Mouse (Mus musculus): ENCODE measurements at regions not wholly inside any gene's neighbourhood (a gene's known extent, or its start where the extent isn't known, plus 50 kb on each side); places are given as distances from the start of the nearest gene placed in this dataset.

- DNase-seq (ENCODE audit: low spot score), result no peak
- Histone ChIP-seq H3K27ac (no peak overlapping the region), H3K9me3 (no peaks in the 10 kb centered on the region), H3K27me3 (ENCODE audit: insufficient read depth, poor library complexity, severe bottlenecking) (no peaks in the 10 kb centered on the region), H3K36me3 (no peaks in the 10 kb centered on the region), H3K4me1 (no peaks in the 10 kb centered on the region), H3K4me3 (no peak overlapping the region)
- WGBS, result 70% methylated on average over 1 of the region's 1 CpGs
Measured at GRCm38 (mm10) chr8:82702044-82702443, 71.9 kb downstream of the Zfp330 start.

GRCm38 (mm10) chr8:82700471-82700870 lies 73.5 kb downstream of the Zfp330 start:
- H3K4me3 ChIP-seq, result no peak overlapping the region
- no peaks in the 10 kb centered on the region for H3K9me3 ChIP-seq
- no peak for DNase-seq (ENCODE audit: low spot score)
- no peaks in the 10 kb centered on the region for H3K27me3 ChIP-seq (ENCODE audit: insufficient read depth, poor library complexity, severe bottlenecking)
- no peaks in the 10 kb centered on the region for H3K4me1 ChIP-seq
- WGBS, result 66% methylated on average over 1 of the region's 1 CpGs
- no peaks in the 10 kb centered on the region for H3K36me3 ChIP-seq
- H3K27ac ChIP-seq, result no peak overlapping the region

- Histone ChIP-seq H3K27ac (no peak overlapping the region), H3K9me3 (no peaks in the 10 kb centered on the region), H3K27me3 (ENCODE audit: insufficient read depth, poor library complexity, severe bottlenecking) (no peaks in the 10 kb centered on the region), H3K4me3 (no peak overlapping the region), H3K36me3 (no peaks in the 10 kb centered on the region), H3K4me1 (no peaks in the 10 kb centered on the region)
- DNase-seq (ENCODE audit: low spot score), result no peak
- WGBS, result 59% methylated on average over 2 of the region's 2 CpGs
Measured at GRCm38 (mm10) chr8:82699221-82699620, 74.7 kb downstream of the Zfp330 start.

- Histone ChIP-seq H3K9me3 (no peaks in the 10 kb centered on the region), H3K27me3 (ENCODE audit: insufficient read depth, poor library complexity, severe bottlenecking) (no peaks in the 10 kb centered on the region), H3K36me3 (no peaks in the 10 kb centered on the region), H3K27ac (no peak overlapping the region), H3K4me1 (no peaks in the 10 kb centered on the region), H3K4me3 (no peak overlapping the region)
- WGBS, result 74% methylated on average over 2 of the region's 2 CpGs
- DNase-seq (ENCODE audit: low spot score), result no peak
Measured at GRCm38 (mm10) chr8:82698071-82698470, 75.9 kb downstream of the Zfp330 start.

- no peak overlapping the region for H3K27ac ChIP-seq
- no peak overlapping the region for H3K4me3 ChIP-seq
- WGBS, result 79% methylated on average over 3 of the region's 3 CpGs
- no peaks in the 10 kb centered on the region for H3K4me1 ChIP-seq
- DNase-seq (ENCODE audit: low spot score), result no peak
- no peaks in the 10 kb centered on the region for H3K9me3 ChIP-seq
- H3K36me3 ChIP-seq, result no peaks in the 10 kb centered on the region
- no peaks in the 10 kb centered on the region for H3K27me3 ChIP-seq (ENCODE audit: insufficient read depth, poor library complexity, severe bottlenecking)
Measured at GRCm38 (mm10) chr8:82693086-82693485, 80.9 kb downstream of the Zfp330 start.

GRCm38 (mm10) chr8:82689322-82689721 lies 84.6 kb downstream of the Zfp330 start:
- WGBS, result 48% methylated on average over 3 of the region's 3 CpGs
- Histone ChIP-seq H3K4me1 (no peaks in the 10 kb centered on the region), H3K36me3 (no peaks in the 10 kb centered on the region), H3K27ac (no peak overlapping the region), H3K27me3 (ENCODE audit: insufficient read depth, poor library complexity, severe bottlenecking) (no peaks in the 10 kb centered on the region), H3K9me3 (no peaks in the 10 kb centered on the region), H3K4me3 (no peak overlapping the region)
- DNase-seq (ENCODE audit: low spot score), result peak; percentile 80

- Histone ChIP-seq H3K4me1 (no peaks in the 10 kb centered on the region), H3K9me3 (no peaks in the 10 kb centered on the region), H3K4me3 (no peak overlapping the region), H3K27ac (no peak overlapping the region), H3K36me3 (no peaks in the 10 kb centered on the region), H3K27me3 (ENCODE audit: insufficient read depth, poor library complexity, severe bottlenecking) (no peaks in the 10 kb centered on the region)
- no peak for DNase-seq (ENCODE audit: low spot score)
- WGBS, result 84% methylated on average over 3 of the region's 3 CpGs
Measured at GRCm38 (mm10) chr8:82685966-82686365, 88.0 kb downstream of the Zfp330 start.

- WGBS, result 83% methylated on average over 1 of the region's 1 CpGs
- Histone ChIP-seq H3K9me3 (no peaks in the 10 kb centered on the region), H3K4me1 (no peaks in the 10 kb centered on the region), H3K27me3 (ENCODE audit: insufficient read depth, poor library complexity, severe bottlenecking) (no peaks in the 10 kb centered on the region), H3K36me3 (no peaks in the 10 kb centered on the region), H3K27ac (no peak overlapping the region), H3K4me3 (no peak overlapping the region)
- DNase-seq (ENCODE audit: low spot score), result no peak
Measured at GRCm38 (mm10) chr8:82678793-82679192, 95.2 kb downstream of the Zfp330 start.

- H3K27ac ChIP-seq, result no peak overlapping the region
- no peaks in the 10 kb centered on the region for H3K4me1 ChIP-seq
- H3K36me3 ChIP-seq, result no peaks in the 10 kb centered on the region
- 81% methylated on average over 3 of the region's 3 CpGs for WGBS
- no peaks in the 10 kb centered on the region for H3K9me3 ChIP-seq
- H3K27me3 ChIP-seq (ENCODE audit: insufficient read depth, poor library complexity, severe bottlenecking), result no peaks in the 10 kb centered on the region
- no peak overlapping the region for H3K4me3 ChIP-seq
- no peak for DNase-seq (ENCODE audit: low spot score)
Measured at GRCm38 (mm10) chr8:82677781-82678180, 96.2 kb downstream of the Zfp330 start.

- no peak for DNase-seq (ENCODE audit: low spot score)
Measured at GRCm38 (mm10) chr8:82669241-82669640, 104.7 kb downstream of the Zfp330 start.

GRCm38 (mm10) chr8:82665131-82665530 lies 108.8 kb downstream of the Zfp330 start:
- H3K9me3 ChIP-seq, result no peaks in the 10 kb centered on the region
- DNase-seq (ENCODE audit: low spot score), result no peak
- H3K4me3 ChIP-seq, result no peak overlapping the region
- no peaks in the 10 kb centered on the region for H3K4me1 ChIP-seq
- H3K36me3 ChIP-seq, result no peaks in the 10 kb centered on the region
- H3K27ac ChIP-seq, result no peak overlapping the region
- 91% methylated on average over 4 of the region's 4 CpGs for WGBS
- no peaks in the 10 kb centered on the region for H3K27me3 ChIP-seq (ENCODE audit: insufficient read depth, poor library complexity, severe bottlenecking)

More at GRCm38 (mm10) chr8:82669241-82669640, 104.7 kb downstream of the Zfp330 start:
- Histone ChIP-seq H3K9me3 (no peaks in the 10 kb centered on the region), H3K4me3 (no peak overlapping the region), H3K27ac (no peak overlapping the region), H3K4me1 (no peaks in the 10 kb centered on the region), H3K36me3 (no peaks in the 10 kb centered on the region), H3K27me3 (ENCODE audit: insufficient read depth, poor library complexity, severe bottlenecking) (no peaks in the 10 kb centered on the region)
- 82% methylated on average over 4 of the region's 4 CpGs for WGBS

- 46% methylated on average over 1 of the region's 1 CpGs for WGBS
- no peaks in the 10 kb centered on the region for H3K27me3 ChIP-seq (ENCODE audit: insufficient read depth, poor library complexity, severe bottlenecking)
- no peaks in the 10 kb centered on the region for H3K36me3 ChIP-seq
- DNase-seq (ENCODE audit: low spot score), result no peak
- no peak overlapping the region for H3K27ac ChIP-seq
- H3K9me3 ChIP-seq, result no peaks in the 10 kb centered on the region
- H3K4me1 ChIP-seq, result no peaks in the 10 kb centered on the region
- H3K4me3 ChIP-seq, result no peak overlapping the region
Measured at GRCm38 (mm10) chr8:82640502-82640901, 133.5 kb downstream of the Zfp330 start.

- no peaks in the 10 kb centered on the region for H3K36me3 ChIP-seq
- H3K9me3 ChIP-seq, result no peaks in the 10 kb centered on the region
- H3K4me1 ChIP-seq, result no peaks in the 10 kb centered on the region
- no peaks in the 10 kb centered on the region for H3K27me3 ChIP-seq (ENCODE audit: insufficient read depth, poor library complexity, severe bottlenecking)
- no peak overlapping the region for H3K4me3 ChIP-seq
- DNase-seq (ENCODE audit: low spot score), result no peak
- WGBS, result 73% methylated on average over 2 of the region's 2 CpGs
- no peak overlapping the region for H3K27ac ChIP-seq
Measured at GRCm38 (mm10) chr8:82630486-82630885, 143.5 kb downstream of the Zfp330 start.

- no peak overlapping the region for H3K27ac ChIP-seq
- H3K4me1 ChIP-seq, result no peaks in the 10 kb centered on the region
- no peak for DNase-seq (ENCODE audit: low spot score)
- no peak overlapping the region for H3K4me3 ChIP-seq
- no peaks in the 10 kb centered on the region for H3K36me3 ChIP-seq
- H3K9me3 ChIP-seq, result no peaks in the 10 kb centered on the region
- no peaks in the 10 kb centered on the region for H3K27me3 ChIP-seq (ENCODE audit: insufficient read depth, poor library complexity, severe bottlenecking)
- 82% methylated on average over 6 of the region's 6 CpGs for whole genome bisulfite sequencing
Measured at GRCm38 (mm10) chr8:82623791-82624431, 150.0 kb downstream of the Zfp330 start.

Data from heart, embryonic 10.5 days (tissue).